Comparison of ENCODE assay signal across 10 mouse cellular contexts in the genomic region with DNA sequence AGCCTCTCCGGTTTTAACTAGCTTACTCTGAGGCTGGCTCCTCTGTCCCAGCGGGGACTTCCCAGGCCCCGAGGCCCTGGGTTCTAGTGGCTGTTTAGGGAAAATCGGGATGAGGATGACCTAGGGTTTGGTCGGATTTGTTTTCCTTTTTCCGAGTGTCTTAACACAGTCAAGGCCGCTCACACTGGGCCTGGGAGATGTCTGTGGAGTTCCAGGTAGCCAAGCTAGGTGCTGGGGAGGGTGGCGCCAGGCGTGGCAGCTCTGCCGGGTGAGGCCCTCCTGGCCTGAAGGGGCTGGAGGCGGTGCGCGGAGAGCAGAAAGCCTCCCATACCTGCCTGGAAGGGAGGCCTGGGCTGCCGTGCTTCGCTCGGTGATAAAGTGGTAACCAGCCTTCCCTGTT. TPM values are rescaled to one million over a fixed set of nuclear protein-coding genes. Genes with fewer than 3 reads are reported as not detected.
DNase-seq lines count a peak whose midpoint lies in the region; ATAC-seq and TF ChIP-seq lines count a peak whose summit lies in the region.
"Had no signal": no experiment of that assay in that cellular context is flagged by ENCODE, and none has a peak within 500 bp of the region (broad histone marks: within the 10 kb centered on the region; RNA-seq: fewer than 3 reads in every experiment).

No protein-coding gene starts in this region.

- H3K4me1 ChIP-seq in forebrain, embryonic 11.5 days (replicated peaks; ENCODE audit: control insufficient read depth, insufficient read depth, low read length) = peaks cover 4% of the 10 kb centered on the region
- peaks cover 4% of the 10 kb centered on the region for H3K4me1 ChIP-seq in forebrain, embryonic 13.5 days
- peaks cover 33% of the 10 kb centered on the region for H3K4me1 ChIP-seq in liver, embryonic 13.5 days (replicated peaks)
- no peaks in the 10 kb centered on the region; the same call in none of the 2 replicates for H3K4me1 ChIP-seq in stomach, postnatal 0 days (replicated peaks; ENCODE audit: control insufficient read depth, insufficient read depth)

- peak; percentile 8; the same call in 1 of the 2 replicates for ATAC-seq in forebrain, embryonic 11.5 days (replicated peaks; ENCODE audit: low FRiP score)
- ATAC-seq in forebrain, embryonic 13.5 days = no peak
- no peak for ATAC-seq in liver, embryonic 13.5 days (ENCODE audit: low read depth)
- ATAC-seq in stomach, postnatal 0 days (ENCODE audit: low FRiP score, low TSS enrichment) = peak; percentile 67

- no peak for DNase-seq in forebrain, embryonic 11.5 days (ENCODE audit: low spot score)
- DNase-seq in thymus, postnatal 4 days = peak; percentile 49
- DNase-seq in thymus, postnatal 36 days = no peak
- no peak for DNase-seq in liver, embryonic 13.5 days
- DNase-seq in stomach, postnatal 0 days (ENCODE audit: low spot score) = peak; percentile 85
- DNase-seq in right cerebral cortex, adult 18-20 months = no peak
- no peak for DNase-seq in gastrocnemius, adult 8-10 months (ENCODE audit: low spot score in 2 of 2)
- DNase-seq: right cerebral cortex, postnatal 4 days had no signal

- H3K9me3 ChIP-seq in forebrain, embryonic 11.5 days (ENCODE audit: control insufficient read depth, low read length) = no peaks in the 10 kb centered on the region
- H3K9me3 ChIP-seq in forebrain, embryonic 13.5 days (replicated peaks) = no peaks in the 10 kb centered on the region
- no peaks in the 10 kb centered on the region for H3K9me3 ChIP-seq in liver, embryonic 13.5 days (replicated peaks)
- H3K9me3 ChIP-seq in stomach, postnatal 0 days (ENCODE audit: control insufficient read depth, low read length) = no peaks in the 10 kb centered on the region

- 16% methylated on average over 16 of the region's 16 CpGs for WGBS in forebrain, embryonic 11.5 days
- WGBS in forebrain, embryonic 13.5 days = 25% methylated on average over 16 of the region's 16 CpGs
- WGBS in liver, embryonic 13.5 days (ENCODE audit: insufficient replicate concordance) = 46% methylated on average over 16 of the region's 16 CpGs
- WGBS in stomach, postnatal 0 days = 30% methylated on average over 16 of the region's 16 CpGs

- H3K27me3 ChIP-seq in forebrain, embryonic 11.5 days (ENCODE audit: control insufficient read depth, insufficient read depth, low read length) = peaks cover 30% of the 10 kb centered on the region
- peaks cover 48% of the 10 kb centered on the region for H3K27me3 ChIP-seq in forebrain, embryonic 13.5 days
- H3K27me3 ChIP-seq in liver, embryonic 13.5 days = peaks cover 51% of the 10 kb centered on the region
- no peaks in the 10 kb centered on the region for H3K27me3 ChIP-seq in stomach, postnatal 0 days (ENCODE audit: control insufficient read depth, insufficient read depth, low read length)

- peak overlapping the region; percentile 23; the same call in 1 of the 2 replicates for H3K4me3 ChIP-seq in forebrain, embryonic 11.5 days (ENCODE audit: low read depth, low read length)
- no peak overlapping the region for H3K4me3 ChIP-seq in forebrain, embryonic 13.5 days
- H3K4me3 ChIP-seq in liver, embryonic 13.5 days (replicated peaks) = peak overlapping the region; percentile 50
- H3K4me3 ChIP-seq in stomach, postnatal 0 days (ENCODE audit: low read depth, low read length) = peak overlapping the region; percentile 53

- TF ChIP-seq CTCF in stomach, postnatal 0 days (IDR thresholded peaks at IDR 0.05; ENCODE audit: low read depth) = 0 out of 2 replicates have a peak, but pooled peaks have one; percentile 16

- no peak overlapping the region for H3K9ac ChIP-seq in forebrain, embryonic 11.5 days (ENCODE audit: low read length)
- H3K9ac ChIP-seq in forebrain, embryonic 13.5 days = no peak overlapping the region
- no peak overlapping the region for H3K9ac ChIP-seq in liver, embryonic 13.5 days
- peak overlapping the region; percentile 68 for H3K9ac ChIP-seq in stomach, postnatal 0 days (ENCODE audit: low read length)

- TF ChIP-seq EP300 in stomach, postnatal 0 days (optimal IDR thresholded peaks at IDR 0.05) = no peak

- H3K4me2 ChIP-seq in forebrain, embryonic 11.5 days (ENCODE audit: low read depth, low read length, severe bottlenecking) = peak overlapping the region; percentile 50; the same call in 1 of the 2 replicates
- no peak overlapping the region for H3K4me2 ChIP-seq in forebrain, embryonic 13.5 days
- peak overlapping the region; percentile 57 for H3K4me2 ChIP-seq in liver, embryonic 13.5 days
- peak overlapping the region; percentile 60 for H3K4me2 ChIP-seq in stomach, postnatal 0 days (replicated peaks; ENCODE audit: low read depth)

- H3K36me3 ChIP-seq in forebrain, embryonic 11.5 days (ENCODE audit: control insufficient read depth, insufficient read depth, low read length) = no peaks in the 10 kb centered on the region
- no peaks in the 10 kb centered on the region for H3K36me3 ChIP-seq in forebrain, embryonic 13.5 days (ENCODE audit: poor library complexity, severe bottlenecking)
- H3K36me3 ChIP-seq in liver, embryonic 13.5 days = no peaks in the 10 kb centered on the region
- H3K36me3 ChIP-seq in stomach, postnatal 0 days (ENCODE audit: control insufficient read depth, insufficient read depth, low read length) = no peaks in the 10 kb centered on the region

- H3K27ac ChIP-seq in forebrain, embryonic 11.5 days (ENCODE audit: low read depth, low read length) = no peak overlapping the region
- no peak overlapping the region for H3K27ac ChIP-seq in forebrain, embryonic 13.5 days
- H3K27ac ChIP-seq in liver, embryonic 13.5 days = no peak overlapping the region
- peak overlapping the region; percentile 89 for H3K27ac ChIP-seq in stomach, postnatal 0 days (replicated peaks)
- H3K27ac ChIP-seq: macrophage had no signal

RNA-seq across cellular contexts. Expression of a gene that starts 0.7 kb away (rescaled TPM):
- polyA plus RNA-seq in forebrain, embryonic 11.5 days (2014; fragmentation: Nextera tagmentation; extraction: Ambion mirVana) = 2.6 and 3.0 TPM in 2 replicates
- 0.63 and 0.79 TPM in 2 replicates for polyA plus RNA-seq in forebrain, embryonic 13.5 days (2015; fragmentation: Nextera tagmentation; extraction: Ambion mirVana)
- polyA plus RNA-seq in liver, embryonic 13.5 days (2015; fragmentation: Nextera tagmentation; extraction: Ambion mirVana) = 1.8 and 2.5 TPM in 2 replicates
- 40.7 and 45.0 TPM in 2 replicates for polyA plus RNA-seq in stomach, postnatal 0 days (2015; fragmentation: Nextera tagmentation; extraction: Ambion mirVana)
- 1 to 10 TPM in 1 of 4 experiments, under 1 TPM in 3; 0.44 to 1.1 (median 0.63) TPM for total RNA-seq in gastrocnemius, adult 8-10 months (2022)
- polyA plus RNA-seq: macrophage had no signal

RNA-seq across cellular contexts. Expression of a gene that starts 14.3 kb away (rescaled TPM):
- 13.7 and 14.3 TPM in 2 replicates for polyA plus RNA-seq in forebrain, embryonic 11.5 days (2014; fragmentation: Nextera tagmentation; extraction: Ambion mirVana)
- 12.2 and 14.5 TPM in 2 replicates for polyA plus RNA-seq in forebrain, embryonic 13.5 days (2015; fragmentation: Nextera tagmentation; extraction: Ambion mirVana)
- 5.5 and 6.2 TPM in 2 replicates for polyA plus RNA-seq in liver, embryonic 13.5 days (2015; fragmentation: Nextera tagmentation; extraction: Ambion mirVana)
- polyA plus RNA-seq in stomach, postnatal 0 days (2015; fragmentation: Nextera tagmentation; extraction: Ambion mirVana) = 11.4 and 11.7 TPM in 2 replicates
- 1 to 10 TPM; 2.6 to 4.8 (median 3.0) TPM for total RNA-seq in gastrocnemius, adult 8-10 months (2022)

RNA-seq across cellular contexts. Expression of a gene that starts 23.5 kb away (rescaled TPM):
- polyA plus RNA-seq in forebrain, embryonic 11.5 days (2014; fragmentation: Nextera tagmentation; extraction: Ambion mirVana) = 9.8 and 13.2 TPM in 2 replicates
- polyA plus RNA-seq in forebrain, embryonic 13.5 days (2015; fragmentation: Nextera tagmentation; extraction: Ambion mirVana) = 10.0 and 10.2 TPM in 2 replicates
- polyA plus RNA-seq in liver, embryonic 13.5 days (2015; fragmentation: Nextera tagmentation; extraction: Ambion mirVana) = 3.7 and 3.9 TPM in 2 replicates
- 2.1 and 2.4 TPM in 2 replicates for polyA plus RNA-seq in stomach, postnatal 0 days (2015; fragmentation: Nextera tagmentation; extraction: Ambion mirVana)
- 10 to 100 TPM in 1 of 4 experiments, 1 to 10 TPM in 3; 6.6 to 10.2 (median 8.1) TPM for total RNA-seq in gastrocnemius, adult 8-10 months (2022)

RNA-seq across cellular contexts. Expression of a gene that starts 47.9 kb away (rescaled TPM):
- 0.93 and 2.3 TPM in 2 replicates for polyA plus RNA-seq in forebrain, embryonic 11.5 days (2014; fragmentation: Nextera tagmentation; extraction: Ambion mirVana)
- polyA plus RNA-seq in forebrain, embryonic 13.5 days (2015; fragmentation: Nextera tagmentation; extraction: Ambion mirVana) = 0.58 and 1.0 TPM in 2 replicates
- polyA plus RNA-seq in liver, embryonic 13.5 days (2015; fragmentation: Nextera tagmentation; extraction: Ambion mirVana) = 7.1 and 7.3 TPM in 2 replicates
- 1.8 and 2.8 TPM in 2 replicates for polyA plus RNA-seq in stomach, postnatal 0 days (2015; fragmentation: Nextera tagmentation; extraction: Ambion mirVana)
- 1 to 10 TPM in 1 of 4 experiments, under 1 TPM in 3; 0.48 to 2.0 (median 0.74) TPM for total RNA-seq in gastrocnemius, adult 8-10 months (2022)

RNA-seq across cellular contexts. Expression of a gene that starts 53.9 kb away (rescaled TPM):
- 0.28 and 0.44 TPM in 2 replicates for polyA plus RNA-seq in forebrain, embryonic 11.5 days (2014; fragmentation: Nextera tagmentation; extraction: Ambion mirVana)
- 0.32 and 0.55 TPM in 2 replicates for polyA plus RNA-seq in forebrain, embryonic 13.5 days (2015; fragmentation: Nextera tagmentation; extraction: Ambion mirVana)
- 0.21 and 0.25 TPM in 2 replicates for polyA plus RNA-seq in liver, embryonic 13.5 days (2015; fragmentation: Nextera tagmentation; extraction: Ambion mirVana)
- 34.9 and 35.5 TPM in 2 replicates for polyA plus RNA-seq in stomach, postnatal 0 days (2015; fragmentation: Nextera tagmentation; extraction: Ambion mirVana)
- total RNA-seq in gastrocnemius, adult 8-10 months (2022) = 1 to 10 TPM; 2.1 to 5.0 (median 2.5) TPM
- polyA plus RNA-seq: macrophage had no signal

Comparison
In these comparisons a context has a peak if more than half of its experiments do, and no peak if none do; other contexts are left out.
1. ATAC-seq: peak in forebrain, embryonic 11.5 days (single experiment) and stomach, postnatal 0 days (single experiment); none in forebrain, embryonic 13.5 days (single experiment) and liver, embryonic 13.5 days (single experiment).
2. DNase-seq: peak in thymus, postnatal 4 days (single experiment) and stomach, postnatal 0 days (single experiment); none in forebrain, embryonic 11.5 days (single experiment), thymus, postnatal 36 days (0 of 2), liver, embryonic 13.5 days (single experiment), right cerebral cortex, adult 18-20 months (single experiment) and gastrocnemius, adult 8-10 months (0 of 2).
3. RNA of a gene that starts 0.7 kb away (polyA plus RNA-seq): 40.7 to 45.0 TPM in stomach, postnatal 0 days; 2.6 to 3.0 TPM in forebrain, embryonic 11.5 days, 1.8 to 2.5 TPM in liver, embryonic 13.5 days and 0.63 to 0.79 TPM in forebrain, embryonic 13.5 days; every median in the first group is over 10 times any median in the second.